Mouse (Mus musculus) stomach, embryonic 15.5 days (tissue): ENCODE results near the gene Fbxo44. TPM values are rescaled to one million over a fixed set of nuclear protein-coding genes. Genes with fewer than 3 reads are reported as not detected.

Experiments used
- ATAC-seq: fragments of 200-750 bp; cut with Nextera tagmentation; 2 replicates; pipeline ENCODE4 v1.8.0; 2017; ENCODE audit warnings: low read depth, moderate number of reproducible peaks, moderate TSS enrichment; ENCODE audit not compliant: insufficient read depth, low FRiP score
- H3K27ac ChIP-seq: fragments of 300-500 bp; sonication (generic); 2 replicates; pipeline ENCODE4 v1.5.1; 2015; ENCODE audit warnings: mild to moderate bottlenecking, inconsistent platforms
- H3K27me3 ChIP-seq: fragments of 300-500 bp; sonication (generic); replicated peaks from 2 replicates; pipeline ENCODE4 v1.6.1; 2015; ENCODE audit warnings: inconsistent platforms
- H3K36me3 ChIP-seq: fragments of 300-500 bp; sonication (generic); 2 replicates; pipeline ENCODE4 v1.6.1; 2015; ENCODE audit warnings: inconsistent platforms
- H3K4me1 ChIP-seq: fragments of 300-500 bp; sonication (generic); 2 replicates; pipeline ENCODE4 v1.6.1; 2015; ENCODE audit warnings: inconsistent platforms
- H3K4me2 ChIP-seq: fragments of 300-500 bp; sonication (generic); 2 replicates; pipeline ENCODE4 v1.6.1; 2015; ENCODE audit warnings: mild to moderate bottlenecking, inconsistent platforms
- H3K4me3 ChIP-seq: fragments of 300-500 bp; sonication (generic); replicated peaks from 2 replicates; pipeline ENCODE4 v1.5.1; 2015; ENCODE audit warnings: inconsistent platforms
- H3K9ac ChIP-seq: fragments of 300-500 bp; sonication (generic); 2 replicates; pipeline ENCODE4 v1.6.1; 2015; ENCODE audit warnings: inconsistent platforms
- H3K9me3 ChIP-seq: fragments of 300-500 bp; sonication (generic); 2 replicates; pipeline ENCODE4 v1.6.1; 2016; ENCODE audit warnings: inconsistent platforms
- WGBS: fragments of 180-500 bp; shearing (Covaris S2); methylation state at CpG from one replicate; pipeline ENCODE4 v1.1.7; 2015; 5-methylcytosine and 5-hydroxymethylcytosine counted together
- microRNA-seq: library from miRNA; unstranded; fragments of <30 nt; microRNA quantifications from one replicate; pipeline ENCODE4, GENCODE M21; 2016
- polyA plus RNA-seq: library from polyadenylated mRNA; unstranded; fragments of >200 nt; fragmentation: Nextera tagmentation; extraction: Ambion mirVana; gene quantifications from 2 replicates; pipeline ENCODE4 v1.2.1, GENCODE M21; 2015

The Fbxo44 gene
- polyA plus RNA-seq, 1 experiment from 2014 or later = 8.0 TPM

DNA sequence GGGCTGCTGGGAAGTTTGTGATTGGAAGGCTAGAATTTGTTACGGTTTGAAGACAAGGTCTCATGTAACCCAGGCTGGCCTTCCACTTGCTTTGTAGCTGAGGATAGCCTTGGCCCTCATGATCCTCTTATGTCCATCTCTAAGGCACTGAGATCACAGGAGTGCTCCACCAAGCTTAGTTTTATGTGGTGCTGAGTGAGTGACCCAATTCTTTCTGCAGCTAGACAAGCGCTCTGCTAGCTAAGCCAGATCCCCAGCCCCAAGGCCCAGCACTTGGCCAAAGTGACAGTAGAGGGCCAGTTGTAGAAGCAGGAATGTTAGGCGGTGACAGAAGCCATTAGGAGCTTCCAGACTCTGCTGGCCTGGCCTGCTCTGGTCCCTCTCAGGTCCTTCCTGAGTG, 56.1 kb downstream of the Fbxo44 start:
- Histone ChIP-seq H3K27me3 (no peaks in the 10 kb centered on the region), H3K4me3 (no peak overlapping the region), H3K9me3 (no peaks in the 10 kb centered on the region), H3K27ac (no peak overlapping the region), H3K9ac (no peak overlapping the region), H3K4me1 (peaks cover 3% of the 10 kb centered on the region), H3K4me2 (no peak overlapping the region), H3K36me3 (no peaks in the 10 kb centered on the region)
- WGBS = 79% methylated on average over 3 of the region's 3 CpGs
- no peak for ATAC-seq

Small RNA genes within 50 kb of the gene (microRNA-seq; reads per million reads assigned to microRNA genes)
- gene Mir7022 = not detected

Other genes starting within 250 kb of the Fbxo44 start
- gene Plod1, start 223.7 kb downstream of the Fbxo44 start, polyA plus RNA-seq = 43.7 and 47.9 TPM in 2 replicates
- 17.4 and 17.7 TPM in 2 replicates for gene 2510039O18Rik, start 219.6 kb downstream of the Fbxo44 start, polyA plus RNA-seq
- gene Nppb, start 174.7 kb downstream of the Fbxo44 start, polyA plus RNA-seq = 0.23 TPM in 1 of 2 replicates, not detected in the other
- 2.4 and 2.6 TPM in 2 replicates for gene Nppa, start 159.8 kb downstream of the Fbxo44 start, polyA plus RNA-seq
- 5.1 and 6.1 TPM in 2 replicates for gene Clcn6, start 121.7 kb downstream of the Fbxo44 start, polyA plus RNA-seq
- gene Mthfr, start 121.4 kb downstream of the Fbxo44 start, polyA plus RNA-seq = 16.7 and 20.9 TPM in 2 replicates
- 13.7 and 14.1 TPM in 2 replicates for gene Agtrap, start 72.5 kb downstream of the Fbxo44 start, polyA plus RNA-seq
- gene Mad2l2, start 30.1 kb downstream of the Fbxo44 start, polyA plus RNA-seq = 37.9 and 38.0 TPM in 2 replicates
- gene Draxin, start 29.8 kb downstream of the Fbxo44 start, polyA plus RNA-seq = 0.06 and 0.14 TPM in 2 replicates
- 13.7 and 14.1 TPM in 2 replicates for gene Fbxo6, start 8.3 kb downstream of the Fbxo44 start, polyA plus RNA-seq
- 0.84 and 1.0 TPM in 2 replicates for gene Fbxo2, start 139 bp upstream of the Fbxo44 start, polyA plus RNA-seq
- gene Disp3, start 127.5 kb upstream of the Fbxo44 start, polyA plus RNA-seq = 0.10 and 0.14 TPM in 2 replicates